Mouse (Mus musculus) megakaryocyte progenitor cell, adult 5-6 weeks (primary cell): Measurements from ENCODE around the gene Tnfaip2. TPM values are rescaled to one million over a fixed set of nuclear protein-coding genes. Genes with fewer than 3 reads are reported as not detected.

ENCODE experiments used
- ATAC-seq: replicated peaks from 2 replicates; pipeline ENCODE4 v1.8.0; 2016; ENCODE audit warnings: mild to moderate bottlenecking, moderate TSS enrichment, inconsistent platforms; ENCODE audit not compliant: poor library complexity
- total RNA-seq, 2 experiments: library from RNA; stranded (forward) in 1 of 2; stranded (reverse) in 1 of 2; fragments of 157-497, 149-512 nt in 1 of 2; fragments of 200-1000 nt in 1 of 2; gene quantifications; 2 replicates each; pipeline versions ENCODE4 v1.2.3 to v1.2.4; 2015 to 2017

Gene Tnfaip2
- total RNA-seq, 2 experiments from 2014 or later: 18.3 to 31.1 TPM

DNA sequence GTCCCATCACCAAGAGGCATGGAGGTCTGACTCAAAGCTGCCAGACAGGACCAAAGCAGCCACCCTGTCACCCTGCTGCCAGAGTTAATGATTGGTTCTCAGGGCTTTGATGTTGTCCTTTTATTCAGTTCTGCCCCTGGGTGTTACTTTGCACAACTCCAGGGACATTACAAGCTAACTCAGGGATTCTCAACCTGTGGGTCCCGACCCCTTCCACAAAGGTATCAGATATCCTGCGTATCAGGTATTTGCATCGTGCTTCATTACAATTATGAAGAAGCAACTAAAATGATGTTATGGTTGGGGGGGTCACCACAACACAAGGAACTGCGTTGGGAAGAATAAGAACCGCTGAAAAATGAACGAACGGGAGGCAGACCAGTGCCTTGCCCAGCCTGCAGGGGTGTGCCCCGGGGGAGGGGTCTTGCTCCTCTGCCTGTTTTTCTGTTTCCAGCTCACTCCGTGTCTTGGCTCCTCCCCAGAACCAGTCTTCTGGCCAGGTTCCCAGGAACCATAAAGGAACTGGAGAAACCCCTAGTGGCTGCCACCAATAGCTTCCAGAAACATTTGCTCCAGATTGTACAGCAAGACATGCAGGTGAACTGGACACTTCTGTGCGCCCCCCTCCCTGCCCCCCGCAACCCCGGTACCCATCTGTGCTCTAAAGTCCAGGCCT, 14.7 kb upstream of the Tnfaip2 start:
- ATAC-seq: no peak

- ATAC-seq: no peak
Observed at GRCm38 (mm10) chr12:111428364-111428763, 13.9 kb upstream of the Tnfaip2 start.

- ATAC-seq: peak; percentile 24; the same call in 1 of the 2 replicates
Observed at GRCm38 (mm10) chr12:111428961-111429911, 13.0 kb upstream of the Tnfaip2 start.

- ATAC-seq: peak; percentile 19
Observed at GRCm38 (mm10) chr12:111430049-111430867, 12.0 kb upstream of the Tnfaip2 start.

DNA sequence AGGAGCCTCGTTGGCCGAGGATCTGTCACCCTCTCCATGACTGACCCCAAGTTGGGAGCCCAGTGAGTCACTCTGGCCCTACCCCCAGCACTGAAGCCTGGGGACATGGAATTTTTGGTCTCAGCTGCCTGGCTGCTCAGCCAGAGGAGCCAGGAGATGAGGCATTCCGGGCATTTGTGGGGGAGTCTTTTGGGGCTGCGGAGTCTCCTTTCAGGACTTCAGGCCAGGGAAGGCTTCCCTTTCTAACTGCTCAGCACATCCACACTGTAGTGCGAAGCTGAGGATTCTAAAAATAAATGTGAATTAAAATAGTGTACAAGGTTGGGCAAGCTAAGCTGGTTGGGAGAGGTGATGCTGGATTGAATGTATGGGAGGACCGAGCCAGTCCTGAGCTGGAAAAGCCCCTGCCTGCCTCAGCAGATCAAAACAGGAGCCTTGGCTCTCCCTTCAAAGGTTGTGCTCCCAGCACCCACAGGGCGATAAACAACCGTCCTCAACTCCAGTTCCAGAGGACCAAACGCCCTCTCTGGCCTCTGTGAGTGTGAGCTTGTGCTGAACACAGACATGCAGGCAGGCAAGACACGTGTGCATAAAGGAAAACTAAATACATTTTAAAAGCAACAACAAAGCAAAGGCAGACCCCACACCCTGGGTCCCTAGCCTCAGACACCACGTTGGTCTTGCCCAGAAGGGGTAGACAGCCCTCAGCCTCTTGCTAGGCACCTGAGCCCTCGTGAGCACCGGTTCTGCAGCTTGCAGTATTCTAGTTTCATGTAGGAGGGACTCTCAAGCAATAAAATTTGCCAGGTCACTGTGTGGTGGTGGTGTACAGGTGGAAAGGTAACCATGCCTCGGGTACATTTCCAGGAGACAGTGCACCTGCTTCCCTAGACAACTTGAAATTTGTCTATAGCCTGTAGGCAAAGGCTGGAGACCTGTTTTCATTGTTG, 11.1 kb upstream of the Tnfaip2 start:
- no peak for ATAC-seq

DNA sequence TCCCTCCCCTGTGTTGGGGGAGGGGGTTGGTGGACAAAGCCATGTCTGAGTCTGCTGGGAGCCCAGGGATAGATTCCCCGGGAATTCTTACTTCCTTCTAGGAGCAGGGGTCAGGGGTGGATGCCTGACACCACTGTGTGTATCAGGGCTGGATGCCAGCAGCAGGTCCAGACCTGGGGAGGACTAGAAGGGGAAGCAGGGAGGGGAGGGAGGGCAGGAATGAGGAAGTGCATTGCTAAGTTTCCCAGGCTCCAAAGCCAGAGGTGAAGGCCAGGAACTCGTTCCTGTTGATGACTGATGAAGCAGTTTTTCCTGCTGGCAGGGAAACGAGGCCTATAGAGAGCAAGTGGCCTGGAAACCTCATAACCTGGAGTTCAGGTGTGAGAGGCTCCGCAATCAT, 10.2 kb upstream of the Tnfaip2 start:
- ATAC-seq: peak; percentile 15; the same call in 1 of the 2 replicates

DNA sequence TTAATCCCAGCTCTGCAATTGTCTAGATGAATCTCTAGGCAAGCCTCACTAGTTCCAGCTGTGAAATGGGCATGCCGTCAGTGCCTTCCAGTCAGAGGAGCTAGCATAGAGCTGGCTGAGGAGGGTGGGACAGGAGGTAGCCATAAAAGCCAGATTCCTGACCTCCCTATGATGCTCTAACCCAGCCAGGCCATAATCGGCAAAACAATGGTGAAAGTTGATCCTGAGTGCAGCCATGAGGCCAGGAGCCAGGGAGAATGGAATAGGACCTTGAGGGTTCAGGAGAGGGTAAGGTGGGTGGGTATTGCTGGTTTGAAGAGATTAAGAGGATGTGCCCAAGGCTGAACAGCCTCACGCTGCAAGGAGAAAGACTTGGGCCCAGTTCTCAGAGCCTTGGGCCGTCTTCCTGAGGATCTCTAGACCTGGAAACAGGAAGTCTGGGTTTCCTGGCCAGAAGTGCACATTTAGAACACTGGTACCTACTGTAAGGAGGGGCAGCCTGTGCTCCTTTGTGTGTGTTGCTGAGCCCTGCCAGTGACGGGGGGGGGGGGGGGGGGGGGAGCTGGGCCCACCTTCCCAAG, 9.4 kb upstream of the Tnfaip2 start:
- ATAC-seq: no peak

DNA sequence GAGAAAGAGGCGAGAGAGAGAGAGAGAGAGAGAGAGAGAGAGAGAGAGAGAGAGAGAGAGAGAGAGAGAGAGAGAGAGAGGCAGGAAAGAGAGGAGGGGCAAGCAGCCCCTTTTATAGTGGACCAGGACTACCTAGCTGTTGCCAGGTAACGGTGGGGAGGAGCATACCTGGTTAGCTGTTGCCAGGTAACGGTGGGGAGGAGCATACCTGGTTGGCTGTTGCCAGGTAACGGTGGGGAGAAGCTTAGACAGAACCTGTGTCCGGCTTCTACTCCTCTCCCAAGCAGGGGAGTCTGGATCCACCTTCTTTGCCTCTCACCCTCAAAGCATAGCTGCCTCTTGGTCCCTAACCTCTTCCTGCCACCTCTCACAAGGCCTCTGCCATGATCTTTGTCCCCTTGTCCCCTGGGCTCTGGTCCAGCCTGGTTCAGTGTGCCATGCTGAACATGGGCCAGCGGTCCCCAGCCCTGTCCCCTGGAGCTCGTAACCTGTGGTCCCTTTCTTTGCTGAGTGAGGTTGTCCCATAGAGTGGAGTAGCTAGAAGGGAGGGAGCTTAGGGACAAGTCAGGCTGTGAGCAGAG, 8.0 kb upstream of the Tnfaip2 start:
- ATAC-seq: no peak

DNA sequence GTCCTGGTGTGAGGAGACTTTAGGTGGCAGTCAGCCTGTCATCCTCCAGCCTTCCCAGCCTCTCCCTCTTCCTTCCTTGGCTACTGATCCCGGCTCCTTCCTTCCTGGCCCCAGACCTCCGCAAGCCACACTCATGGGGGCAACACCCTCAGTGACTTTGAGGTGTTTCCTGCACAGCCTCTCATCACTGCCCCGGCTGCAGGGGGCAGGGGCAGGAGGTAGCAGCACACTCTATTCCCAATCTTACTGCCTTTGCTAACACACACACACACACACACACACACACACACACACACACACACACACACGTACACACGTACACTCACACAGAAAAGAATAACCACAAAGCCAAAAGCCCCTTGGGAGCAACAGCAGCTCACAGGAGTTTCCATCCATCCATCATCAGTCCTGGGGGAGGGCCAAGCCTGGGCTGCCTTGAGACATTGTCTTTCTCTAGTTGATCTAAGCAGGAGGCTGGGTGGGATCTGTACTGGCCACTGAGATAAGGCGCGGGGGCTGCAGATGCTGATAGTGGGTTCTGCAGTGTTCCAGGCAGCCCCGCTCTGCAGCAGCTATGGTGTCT, 7.4 kb upstream of the Tnfaip2 start:
- ATAC-seq: peak; percentile 59

GRCm38 (mm10) chr12:111436170-111436569, 6.1 kb upstream of the Tnfaip2 start:
- no peak for ATAC-seq

DNA sequence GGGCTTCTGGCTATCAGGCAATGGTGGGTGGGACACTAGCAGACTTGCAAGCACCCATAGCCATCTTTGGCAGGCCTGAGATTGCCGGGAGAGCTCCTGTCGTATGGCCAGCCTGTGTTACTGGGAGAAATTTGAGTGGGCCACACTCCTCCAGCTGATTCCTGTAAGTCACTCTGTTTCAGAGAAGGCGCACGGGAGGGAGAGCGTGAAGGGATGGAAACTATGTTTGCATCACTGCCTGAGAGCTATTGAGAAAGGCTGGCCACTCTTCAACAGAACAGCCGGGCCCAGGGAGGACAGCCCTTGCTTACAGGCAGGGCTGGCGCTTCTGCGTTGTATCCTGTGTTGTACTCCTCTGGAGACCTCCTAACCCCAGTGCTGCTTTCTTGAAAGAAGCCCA, 5.6 kb upstream of the Tnfaip2 start:
- ATAC-seq: peak; percentile 32

DNA sequence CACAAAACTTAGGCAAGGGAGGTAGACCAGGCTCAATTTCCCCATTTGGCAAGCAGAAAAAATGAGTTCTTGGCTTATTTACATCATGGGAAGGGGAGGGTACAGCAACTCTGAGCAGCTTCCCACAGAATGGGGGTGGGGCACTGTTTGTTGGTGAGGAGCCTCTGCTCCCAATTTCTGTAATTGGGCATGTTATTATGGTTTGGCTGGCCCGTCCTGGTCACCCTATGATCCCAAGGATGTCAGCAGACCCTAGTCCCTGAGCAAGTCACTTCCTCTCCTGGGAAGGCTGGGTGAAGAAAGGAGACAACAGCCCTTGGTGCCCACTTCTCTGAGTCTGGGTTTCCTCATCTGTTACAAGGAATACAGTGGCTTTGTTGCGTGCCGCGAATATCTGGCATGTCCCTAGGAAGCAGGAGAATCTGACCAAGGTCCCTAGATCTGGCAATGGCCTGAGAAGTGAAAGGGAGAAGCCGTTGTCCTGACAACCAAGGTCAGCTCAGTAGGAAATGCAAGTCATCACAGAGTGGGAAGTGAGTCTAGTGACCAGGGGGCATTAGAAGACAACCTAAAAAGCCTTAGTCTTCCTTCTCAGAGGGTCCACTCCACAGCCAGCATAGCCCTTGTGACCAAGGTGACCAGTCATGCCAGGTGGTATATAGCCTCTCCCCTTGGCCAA, 4.9 kb upstream of the Tnfaip2 start:
- ATAC-seq: peak; percentile 14

DNA sequence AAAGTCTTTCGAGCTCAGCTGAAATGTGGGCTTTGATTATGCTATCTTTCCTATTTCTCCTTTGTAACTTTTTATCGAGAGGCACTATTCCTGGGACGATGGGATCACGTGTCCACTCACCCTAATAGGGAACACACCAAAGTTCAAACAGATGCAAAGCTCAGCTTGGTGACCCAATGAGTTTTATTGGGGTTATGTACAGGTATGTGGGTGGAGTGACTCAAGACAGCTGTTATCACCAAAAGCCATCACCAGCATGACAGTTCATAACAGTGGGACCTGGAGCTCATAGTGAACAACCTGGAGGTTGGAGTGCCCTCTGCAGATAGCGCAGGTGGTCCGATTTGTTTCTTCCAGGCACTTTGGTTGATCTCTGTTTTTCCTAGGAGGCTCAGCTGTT, 3.4 kb upstream of the Tnfaip2 start:
- no peak for ATAC-seq

DNA sequence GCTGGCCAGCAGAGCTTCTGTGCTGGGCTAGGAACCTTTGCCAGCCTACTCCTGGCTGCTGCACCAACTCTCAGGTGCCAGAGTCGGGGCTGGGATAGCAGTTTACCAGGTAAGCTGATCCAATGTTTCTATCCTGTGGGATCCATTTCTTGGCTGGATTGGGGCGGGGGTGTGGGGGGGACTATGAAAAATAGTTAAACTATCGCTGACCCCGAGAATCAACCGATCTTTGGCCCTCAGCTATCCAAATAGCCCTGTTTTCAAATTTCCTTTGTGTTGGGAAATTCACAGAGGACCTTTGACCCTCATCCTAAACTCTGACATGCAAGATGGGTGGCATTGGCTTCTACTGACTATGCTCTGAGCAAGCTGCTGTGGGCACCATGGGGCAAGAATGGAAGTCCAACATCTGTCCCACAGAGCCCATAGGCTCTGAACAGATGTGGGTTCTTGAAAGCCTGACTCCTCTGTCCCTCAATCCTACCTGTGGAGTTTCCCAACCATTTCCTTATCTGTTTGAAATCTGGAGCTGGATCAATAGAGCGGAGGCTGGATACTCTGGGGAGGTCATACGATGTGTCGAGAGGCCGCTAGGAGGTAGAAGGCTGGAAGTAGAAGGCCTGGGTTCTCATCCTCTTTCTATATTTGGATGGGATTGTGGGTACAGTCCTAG, 1.4 kb upstream of the Tnfaip2 start:
- ATAC-seq: no peak

GRCm38 (mm10) chr12:111441523-111441922, 746 bp upstream of the Tnfaip2 start:
- ATAC-seq: no peak

GRCm38 (mm10) chr12:111443011-111443870, 972 bp downstream of the Tnfaip2 start:
- ATAC-seq: peak; percentile 64
